Mouse (Mus musculus) adipose tissue, adult 10 weeks (tissue): ENCODE measurements around the gene Lrit2. TPM values are rescaled to one million over a fixed set of nuclear protein-coding genes. Genes with fewer than 3 reads are reported as not detected.

ENCODE experiments used
- polyA plus RNA-seq: library from polyadenylated mRNA; stranded (reverse); fragments of 350-450 nt; fragmentation: Illumina TruSeq; extraction: RNeasy Lipid Tissue Mini Kit (QIAGEN cat#74804); gene quantifications from one replicate; pipeline ENCODE4 v1.2.3, GENCODE M21; 2014; ENCODE audit warnings: low read depth, low replicate concordance

Gene Lrit2
- not detected for polyA plus RNA-seq

DNA sequence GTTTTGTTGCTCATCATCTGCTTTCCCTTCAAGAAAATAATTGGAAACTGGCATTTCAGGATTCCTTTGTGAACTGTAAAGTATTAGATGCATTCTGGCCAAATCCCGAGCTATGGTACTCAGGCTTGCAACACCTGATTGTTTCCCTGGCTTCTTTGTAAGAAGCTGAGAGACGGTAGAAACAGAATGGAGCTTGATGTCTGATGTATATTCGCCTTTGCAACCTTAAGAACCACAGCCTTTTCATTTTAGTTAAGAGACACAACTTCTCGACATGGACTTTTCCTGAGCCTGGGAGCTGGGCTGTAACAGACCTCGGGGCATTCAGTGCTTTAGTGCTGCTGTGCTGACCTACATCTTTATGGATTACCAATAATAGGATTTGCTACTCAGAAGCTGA, at the start of gene Lrit2:
TSS of gene Lrit2 (plus strand) at position 301 of the 400 bp plus-strand sequence.

GRCm38 (mm10) chr14:37048914-37049410, 18.8 kb upstream of the Lrit2 start, which contains the start of gene Rgr:
TSS of gene Rgr (minus strand) at chr14:37048964.

GRCm38 (mm10) chr14:37097956-37098530, 30.3 kb downstream of the Lrit2 start, which contains the start of gene Cdhr1:
TSS of gene Cdhr1 (minus strand) at chr14:37098347.

DNA sequence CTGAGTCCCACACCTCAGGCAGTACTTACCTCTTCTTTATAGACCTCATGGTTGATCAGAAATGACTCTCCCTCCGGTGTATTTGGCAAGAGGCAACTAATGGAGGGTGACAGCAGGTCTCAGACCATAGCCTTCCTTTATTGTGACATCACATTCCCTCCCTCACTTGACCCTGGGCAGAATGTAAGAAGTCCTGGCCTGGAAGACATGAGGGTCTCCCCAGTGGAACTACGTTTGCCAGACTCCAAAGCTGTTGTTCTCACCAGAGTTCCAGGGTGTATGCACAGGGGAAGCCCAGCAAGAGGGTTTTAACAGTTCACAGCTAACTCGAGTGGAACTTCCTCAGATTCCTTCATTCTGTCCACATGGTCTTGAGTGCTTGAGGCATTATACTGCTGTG, 46.2 kb downstream of the Lrit2 start, which contains the start of gene 2610528A11Rik:
TSS of gene 2610528A11Rik (minus strand) at position 101 of the 400 bp plus-strand sequence.

Other genes with a start within 250 kb of the Lrit2 start
- gene Ccser2, start 99.2 kb upstream of the Lrit2 start, polyA plus RNA-seq, result 29.6 TPM
- not detected for gene Rgr, start 19.0 kb upstream of the Lrit2 start, polyA plus RNA-seq
- not detected for gene Lrit1, start 13.1 kb upstream of the Lrit2 start, polyA plus RNA-seq
- gene Cdhr1, start 30.4 kb downstream of the Lrit2 start, polyA plus RNA-seq, result 0.11 TPM
- gene 2610528A11Rik, start 46.1 kb downstream of the Lrit2 start, polyA plus RNA-seq, result 1.5 TPM
- 239 TPM for gene Ghitm, start 67.3 kb downstream of the Lrit2 start, polyA plus RNA-seq